Mouse (Mus musculus) hindbrain, embryonic 10.5 days (tissue): Measurements from ENCODE around the gene Pgr15l. TPM values are rescaled to one million over a fixed set of nuclear protein-coding genes. Genes with fewer than 3 reads are reported as not detected.
A peak's percentile ranks its signal among the peaks of the same experiment; 100 is the strongest.

Experiments used
- DNase-seq: peaks from one replicate; pipeline ENCODE4 v3.0.0-alpha.2; 2017; ENCODE audit warnings: low spot score
- H3K27ac ChIP-seq: fragments of 300-500 bp; sonication (generic); 2 replicates; pipeline ENCODE4 v1.5.1; 2016; ENCODE audit warnings: mild to moderate bottlenecking, moderate library complexity
- H3K27me3 ChIP-seq: fragments of 300-500 bp; sonication (generic); 2 replicates; pipeline ENCODE4 v1.6.1; 2016; ENCODE audit warnings: mild to moderate bottlenecking; ENCODE audit not compliant: poor library complexity, insufficient read depth, severe bottlenecking
- H3K36me3 ChIP-seq: fragments of 300-500 bp; sonication (generic); 2 replicates; pipeline ENCODE4 v1.6.1; 2016; ENCODE audit warnings: mild to moderate bottlenecking, moderate library complexity
- H3K4me1 ChIP-seq: fragments of 300-500 bp; sonication (generic); replicated peaks from 2 replicates; pipeline ENCODE4 v1.6.1; 2016; ENCODE audit warnings: mild to moderate bottlenecking
- H3K4me3 ChIP-seq: fragments of 300-500 bp; sonication (generic); 2 replicates; pipeline ENCODE4 v1.5.1; 2016; ENCODE audit warnings: mild to moderate bottlenecking, moderate library complexity
- H3K9me3 ChIP-seq: fragments of 300-500 bp; sonication (generic); 2 replicates; pipeline ENCODE4 v1.6.1; 2016; ENCODE audit warnings: mild to moderate bottlenecking, moderate library complexity
- WGBS: fragments of 180-500 bp; shearing (Covaris S2); methylation state at CpG from one replicate; pipeline ENCODE4 v1.1.7; 2016; 5-methylcytosine and 5-hydroxymethylcytosine counted together
- polyA plus RNA-seq: library from polyadenylated mRNA; unstranded; fragments of >200 nt; fragmentation: Nextera tagmentation; extraction: Ambion mirVana; gene quantifications from 2 replicates; pipeline ENCODE4 v1.2.1, GENCODE M21; 2016

The Pgr15l gene
- not detected in 2 replicates for polyA plus RNA-seq

DNA sequence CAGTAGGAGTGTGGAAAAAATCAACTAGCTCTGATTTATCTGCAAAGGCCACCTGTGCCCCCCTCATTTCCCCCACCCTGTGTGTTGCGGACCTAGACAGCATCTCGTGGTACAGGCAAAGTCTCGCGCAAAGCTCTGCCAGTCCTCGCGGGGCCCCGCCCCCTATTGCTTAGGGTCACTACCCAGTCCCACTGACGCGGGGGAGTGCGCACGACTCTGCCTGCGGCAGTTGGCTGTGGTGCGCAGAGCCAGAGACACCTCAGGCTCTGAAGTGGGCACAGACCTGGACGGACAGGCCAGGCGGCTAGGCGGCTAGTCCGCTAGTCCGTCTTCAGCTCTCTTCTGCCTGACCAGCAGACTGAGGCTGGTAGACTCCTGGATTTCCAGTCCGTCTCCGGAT lies at the start of gene Pgr15l:
Gene Pgr15l, plus strand, starts transcription at position 228 of the 400 bp plus-strand sequence.
- Histone ChIP-seq H3K4me1 (no peaks in the 10 kb centered on the region), H3K27ac (no peak within 1 kb of the TSS), H3K36me3 (no peaks in the 10 kb centered on the region), H3K4me3 (peak within 1 kb of the TSS; percentile 34), H3K27me3 (peaks cover 14% of the 10 kb centered on the region), H3K9me3 (no peaks in the 10 kb centered on the region)
- peak; percentile 8 for DNase-seq
- 36% methylated on average over 20 of the region's 20 CpGs for WGBS

GRCm38 (mm10) chrX:97027540-97027939 lies 44.9 kb upstream of the Pgr15l start:
- Histone ChIP-seq H3K4me1 (no peaks in the 10 kb centered on the region), H3K4me3 (no peak overlapping the region), H3K27ac (no peak overlapping the region), H3K9me3 (no peaks in the 10 kb centered on the region), H3K27me3 (no peaks in the 10 kb centered on the region), H3K36me3 (no peaks in the 10 kb centered on the region)
- no peak for DNase-seq

DNA sequence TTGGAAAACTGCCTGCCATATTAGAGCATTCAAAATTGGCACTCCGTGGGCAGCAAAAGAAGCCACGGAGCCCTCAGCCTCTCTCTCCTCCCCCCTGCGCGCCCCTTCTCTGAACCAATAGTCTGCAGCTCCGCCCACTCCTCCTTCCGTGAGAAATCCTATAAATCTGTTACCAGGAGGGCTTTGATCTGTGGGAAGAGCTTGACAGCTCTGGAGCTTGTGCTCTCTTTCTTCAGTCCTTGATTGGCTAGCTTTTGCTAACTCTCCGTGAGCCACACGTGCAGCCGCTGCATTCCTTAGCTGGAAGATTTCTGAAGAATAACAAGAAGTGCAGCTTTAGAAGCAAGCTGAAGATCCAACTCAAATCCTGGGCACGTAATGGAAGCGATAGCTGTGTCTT lies 2.6 kb upstream of the Pgr15l start:
- peak; percentile 44 for DNase-seq
- Histone ChIP-seq H3K27me3 (peaks cover 14% of the 10 kb centered on the region), H3K27ac (no peak overlapping the region), H3K4me1 (no peaks in the 10 kb centered on the region), H3K36me3 (no peaks in the 10 kb centered on the region), H3K4me3 (no peak overlapping the region), H3K9me3 (no peaks in the 10 kb centered on the region)
- WGBS: 14% methylated on average over 11 of the region's 11 CpGs
